Mouse (Mus musculus): ENCODE measurements around the gene Nsf. TPM values are rescaled to one million over a fixed set of nuclear protein-coding genes. Genes with fewer than 3 reads are reported as not detected.

The Nsf gene
- polyA plus RNA-seq, 1 experiment = 60.4 TPM

- H3K27me3 ChIP-seq (ENCODE audit: control insufficient read depth, insufficient read depth, low read length, poor library complexity, severe bottlenecking) = no peaks in the 10 kb centered on the region
- no peaks in the 10 kb centered on the region for H3K4me1 ChIP-seq (ENCODE audit: control insufficient read depth, insufficient read depth, low read length)
- no peak overlapping the region for H3K9ac ChIP-seq (ENCODE audit: low read depth, poor library complexity, severe bottlenecking)
- no peak overlapping the region for H3K4me3 ChIP-seq (ENCODE audit: low read depth, low read length)
- no peak for TF ChIP-seq EP300 (IDR thresholded peaks at IDR 0.05; ENCODE audit: insufficient read depth, low read depth, low read length)
- TF ChIP-seq CTCF (IDR thresholded peaks at IDR 0.05; ENCODE audit: low read depth, low read length) = no peak
- no peak for TF ChIP-seq POLR2A (IDR thresholded peaks at IDR 0.05; ENCODE audit: insufficient read depth, low read length)
- no peaks in the 10 kb centered on the region for H3K9me3 ChIP-seq (replicated peaks; ENCODE audit: control insufficient read depth, insufficient read depth, low read length, poor library complexity, severe bottlenecking)
- 0 out of 2 replicates have a peak overlapping the region, but pooled peaks have one; percentile 59 for H3K27ac ChIP-seq (ENCODE audit: insufficient read depth, low read length)
- peaks cover 10% of the 10 kb centered on the region for H3K36me3 ChIP-seq (ENCODE audit: control insufficient read depth, insufficient read depth, low read length, poor library complexity, severe bottlenecking)
These were observed 25.5 kb upstream of the Nsf start for GRCm38 (mm10) chr11:103979381-103979780.

DNA sequence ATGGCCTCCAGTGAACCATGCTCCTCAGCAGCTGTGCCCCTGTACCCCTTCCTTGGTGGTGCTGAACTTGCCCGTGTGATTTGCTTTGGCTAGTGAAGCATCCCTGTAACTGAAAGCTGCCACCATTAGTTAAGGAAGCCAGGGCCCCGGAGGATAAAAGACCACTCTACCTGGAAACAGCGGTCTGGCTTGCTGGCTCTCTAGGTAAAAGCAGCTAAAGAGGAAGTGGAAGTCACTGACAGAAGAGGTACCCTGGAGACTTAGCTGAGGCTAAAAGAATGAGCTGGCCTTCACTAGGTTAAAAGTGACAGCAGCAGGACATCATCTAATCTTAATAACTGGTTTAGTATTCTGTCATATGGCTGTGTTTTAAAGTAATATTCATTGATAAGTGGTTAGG lies 17.0 kb upstream of the Nsf start:
- H3K36me3 ChIP-seq (ENCODE audit: control insufficient read depth, insufficient read depth, low read length, poor library complexity, severe bottlenecking) = peaks cover 18% of the 10 kb centered on the region
- TF ChIP-seq EP300 (IDR thresholded peaks at IDR 0.05; ENCODE audit: insufficient read depth, low read depth, low read length) (no peak), CTCF (IDR thresholded peaks at IDR 0.05; ENCODE audit: low read depth, low read length) (no peak), POLR2A (IDR thresholded peaks at IDR 0.05; ENCODE audit: insufficient read depth, low read length) (no peak)
- no peaks in the 10 kb centered on the region for H3K4me1 ChIP-seq (ENCODE audit: control insufficient read depth, insufficient read depth, low read length)

DNA sequence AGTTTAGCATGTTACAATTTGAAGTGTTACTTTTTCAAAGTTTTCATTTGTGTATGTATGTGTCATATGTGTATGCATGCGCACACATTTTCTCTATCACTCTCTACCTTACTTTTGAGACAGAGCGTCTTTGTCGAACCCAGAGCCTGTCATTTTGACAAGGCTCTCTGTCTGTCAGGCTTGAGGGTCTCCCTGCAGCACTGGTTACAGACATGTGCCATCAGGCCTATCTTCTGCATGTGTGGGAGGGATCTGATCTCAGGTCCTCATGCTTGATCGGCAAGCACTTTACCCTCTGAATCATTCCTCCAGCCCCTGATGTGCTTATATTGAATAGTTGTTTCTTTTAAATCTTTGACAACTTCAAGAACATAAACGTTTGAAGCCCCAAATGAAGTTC lies 15.4 kb upstream of the Nsf start:
- TF ChIP-seq EP300 (IDR thresholded peaks at IDR 0.05; ENCODE audit: insufficient read depth, low read depth, low read length) (no peak), CTCF (IDR thresholded peaks at IDR 0.05; ENCODE audit: low read depth, low read length) (no peak), POLR2A (IDR thresholded peaks at IDR 0.05; ENCODE audit: insufficient read depth, low read length) (no peak)
- no peak overlapping the region for H3K4me3 ChIP-seq (ENCODE audit: low read depth, low read length)
- no peaks in the 10 kb centered on the region for H3K4me1 ChIP-seq (ENCODE audit: control insufficient read depth, insufficient read depth, low read length)
- no peaks in the 10 kb centered on the region for H3K27me3 ChIP-seq (ENCODE audit: control insufficient read depth, insufficient read depth, low read length, poor library complexity, severe bottlenecking)
- H3K36me3 ChIP-seq (ENCODE audit: control insufficient read depth, insufficient read depth, low read length, poor library complexity, severe bottlenecking) = peaks cover 16% of the 10 kb centered on the region
- H3K9me3 ChIP-seq (replicated peaks; ENCODE audit: control insufficient read depth, insufficient read depth, low read length, poor library complexity, severe bottlenecking) = no peaks in the 10 kb centered on the region
- no peak overlapping the region for H3K9ac ChIP-seq (ENCODE audit: low read depth, poor library complexity, severe bottlenecking)
- no peak overlapping the region for H3K27ac ChIP-seq (ENCODE audit: insufficient read depth, low read length)

More for the DNA sequence above, 17.0 kb upstream of the Nsf start:
- H3K27me3 ChIP-seq (ENCODE audit: control insufficient read depth, insufficient read depth, low read length, poor library complexity, severe bottlenecking) = no peaks in the 10 kb centered on the region
- no peaks in the 10 kb centered on the region for H3K9me3 ChIP-seq (replicated peaks; ENCODE audit: control insufficient read depth, insufficient read depth, low read length, poor library complexity, severe bottlenecking)
- no peak overlapping the region for H3K27ac ChIP-seq (ENCODE audit: insufficient read depth, low read length)
- H3K9ac ChIP-seq (ENCODE audit: low read depth, poor library complexity, severe bottlenecking) = no peak overlapping the region
- no peak overlapping the region for H3K4me3 ChIP-seq (ENCODE audit: low read depth, low read length)

DNA sequence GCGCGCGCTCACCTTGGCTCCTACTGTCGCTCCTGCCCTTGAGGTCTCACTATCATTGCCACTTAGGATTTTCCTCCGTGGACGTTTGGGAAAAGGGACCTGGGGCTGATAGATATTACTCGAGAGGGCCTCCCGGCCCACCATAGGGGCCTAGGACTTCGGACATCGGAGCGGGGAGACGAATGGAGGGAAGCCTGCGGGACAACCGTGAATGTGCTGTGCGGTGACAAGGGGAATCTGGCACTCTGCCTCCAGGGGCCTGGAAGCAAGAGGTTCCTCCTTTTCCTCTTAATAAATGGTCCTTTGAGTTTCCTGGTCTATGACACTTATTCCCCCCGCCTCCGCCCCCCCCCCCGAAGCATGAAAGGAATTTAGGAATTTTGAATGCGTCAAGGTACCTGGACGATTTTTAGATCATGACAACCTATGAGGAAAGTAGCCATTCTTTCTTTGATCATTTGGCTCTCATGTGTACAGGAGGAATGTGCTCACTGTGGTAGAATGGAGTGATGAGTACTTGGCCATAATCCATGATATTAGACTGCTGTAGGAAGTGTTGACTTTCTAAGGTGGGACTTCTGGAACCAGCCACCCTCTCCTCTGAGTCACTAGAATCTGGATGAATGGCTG lies 13.4 kb upstream of the Nsf start:
- H3K4me3 ChIP-seq (ENCODE audit: low read depth, low read length) = peak overlapping the region; percentile 77
- no peak for TF ChIP-seq EP300 (IDR thresholded peaks at IDR 0.05; ENCODE audit: insufficient read depth, low read depth, low read length)
- TF ChIP-seq POLR2A (IDR thresholded peaks at IDR 0.05; ENCODE audit: insufficient read depth, low read length) = no peak
- no peak for TF ChIP-seq CTCF (IDR thresholded peaks at IDR 0.05; ENCODE audit: low read depth, low read length)
- H3K27me3 ChIP-seq (ENCODE audit: control insufficient read depth, insufficient read depth, low read length, poor library complexity, severe bottlenecking) = no peaks in the 10 kb centered on the region
- no peaks in the 10 kb centered on the region for H3K9me3 ChIP-seq (replicated peaks; ENCODE audit: control insufficient read depth, insufficient read depth, low read length, poor library complexity, severe bottlenecking)
- no peaks in the 10 kb centered on the region for H3K4me1 ChIP-seq (ENCODE audit: control insufficient read depth, insufficient read depth, low read length)
- peaks cover 8% of the 10 kb centered on the region; the same call in 1 of the 2 replicates for H3K36me3 ChIP-seq (ENCODE audit: control insufficient read depth, insufficient read depth, low read length, poor library complexity, severe bottlenecking)
- 0 out of 2 replicates have a peak overlapping the region, but pooled peaks have one; percentile 22 for H3K27ac ChIP-seq (ENCODE audit: insufficient read depth, low read length)
- H3K9ac ChIP-seq (ENCODE audit: low read depth, poor library complexity, severe bottlenecking) = peak overlapping the region; percentile 55

DNA sequence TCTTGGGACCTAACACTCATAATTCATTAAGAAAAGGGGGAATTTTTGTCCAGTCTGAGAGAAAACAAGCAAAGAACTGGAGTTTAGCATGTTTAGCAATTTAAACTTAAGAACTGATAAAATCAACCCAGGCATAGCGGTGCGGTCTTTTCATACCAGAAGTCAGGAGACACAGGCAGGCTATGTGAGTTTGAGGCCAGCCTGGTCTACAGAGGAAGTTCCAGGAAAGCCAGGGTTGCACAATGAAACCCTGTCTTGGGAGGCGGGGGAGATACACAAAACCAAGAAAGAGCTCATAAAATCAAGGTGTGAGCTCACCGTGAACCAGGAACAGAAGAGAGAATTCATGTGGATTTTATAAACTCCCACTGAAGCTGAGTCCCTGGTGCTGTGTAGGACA lies 3.0 kb upstream of the Nsf start:
- H3K9ac ChIP-seq (ENCODE audit: low read depth, poor library complexity, severe bottlenecking) = no peak overlapping the region
- TF ChIP-seq EP300 (IDR thresholded peaks at IDR 0.05; ENCODE audit: insufficient read depth, low read depth, low read length) = no peak
- TF ChIP-seq CTCF (IDR thresholded peaks at IDR 0.05; ENCODE audit: low read depth, low read length) = no peak
- TF ChIP-seq POLR2A (IDR thresholded peaks at IDR 0.05; ENCODE audit: insufficient read depth, low read length) = no peak

More for the DNA sequence above, 3.0 kb upstream of the Nsf start:
- no peaks in the 10 kb centered on the region for H3K9me3 ChIP-seq (replicated peaks; ENCODE audit: control insufficient read depth, insufficient read depth, low read length, poor library complexity, severe bottlenecking)
- no peak overlapping the region for H3K4me3 ChIP-seq (ENCODE audit: low read depth, low read length)
- no peaks in the 10 kb centered on the region for H3K4me1 ChIP-seq (ENCODE audit: control insufficient read depth, insufficient read depth, low read length)
- H3K27ac ChIP-seq (ENCODE audit: insufficient read depth, low read length) = no peak overlapping the region
- H3K27me3 ChIP-seq (ENCODE audit: control insufficient read depth, insufficient read depth, low read length, poor library complexity, severe bottlenecking) = no peaks in the 10 kb centered on the region
- no peaks in the 10 kb centered on the region for H3K36me3 ChIP-seq (ENCODE audit: control insufficient read depth, insufficient read depth, low read length, poor library complexity, severe bottlenecking)

Measured in ES-Bruce4 (cell line).